Comparison of ENCODE assay signal across 19 mouse cellular contexts in genomic region chr9:40693026-40693425, GRCm38 (mm10). TPM values are rescaled to one million over a fixed set of nuclear protein-coding genes. Genes with fewer than 3 reads are reported as not detected.
DNase-seq lines count a peak whose midpoint lies in the region; ATAC-seq and TF ChIP-seq lines count a peak whose summit lies in the region.
"Had no signal": no experiment of that assay in that cellular context is flagged by ENCODE, and none has a peak within 500 bp of the region (broad histone marks: within the 10 kb centered on the region; RNA-seq: fewer than 3 reads in every experiment).

No protein-coding gene starts in this region.

- ATAC-seq in hindbrain, embryonic 11.5 days (ENCODE audit: low FRiP score) = no peak
- no peak for ATAC-seq in stomach, embryonic 15.5 days (ENCODE audit: insufficient read depth, low FRiP score, low read depth)
- ATAC-seq in stomach, postnatal 0 days (ENCODE audit: low FRiP score, low TSS enrichment) = no peak
- ATAC-seq in hindbrain, postnatal 0 days = no peak
- no peak for ATAC-seq in stomach, embryonic 16.5 days (ENCODE audit: insufficient read depth, low FRiP score)
- ATAC-seq: lung, postnatal 0 days had no signal

- H3K4me2 ChIP-seq in hindbrain, embryonic 11.5 days (replicated peaks; ENCODE audit: low read depth, low read length) = no peak overlapping the region
- no peak overlapping the region for H3K4me2 ChIP-seq in stomach, embryonic 15.5 days
- no peak overlapping the region for H3K4me2 ChIP-seq in stomach, postnatal 0 days (replicated peaks; ENCODE audit: low read depth)
- H3K4me2 ChIP-seq in hindbrain, postnatal 0 days (ENCODE audit: low read depth, low read length) = no peak overlapping the region
- H3K4me2 ChIP-seq in stomach, embryonic 16.5 days (ENCODE audit: low read depth, low read length) = no peak overlapping the region
- H3K4me2 ChIP-seq: limb, embryonic 12.5 days had no signal

- peaks cover 14% of the 10 kb centered on the region; the same call in 1 of the 2 replicates for H3K36me3 ChIP-seq in hindbrain, embryonic 10.5 days
- no peaks in the 10 kb centered on the region for H3K36me3 ChIP-seq in hindbrain, embryonic 11.5 days (ENCODE audit: control insufficient read depth, insufficient read depth, low read length)
- H3K36me3 ChIP-seq in stomach, embryonic 15.5 days = no peaks in the 10 kb centered on the region
- no peaks in the 10 kb centered on the region for H3K36me3 ChIP-seq in stomach, postnatal 0 days (ENCODE audit: control insufficient read depth, insufficient read depth, low read length)
- H3K36me3 ChIP-seq in hindbrain, postnatal 0 days (ENCODE audit: insufficient read depth, low read length) = no peaks in the 10 kb centered on the region
- no peaks in the 10 kb centered on the region for H3K36me3 ChIP-seq in stomach, embryonic 16.5 days (ENCODE audit: control insufficient read depth, insufficient read depth, low read length)

- DNase-seq in hindbrain, embryonic 10.5 days (ENCODE audit: low spot score) = no peak
- no peak for DNase-seq in hindbrain, embryonic 11.5 days (ENCODE audit: low spot score)
- DNase-seq in stomach, postnatal 0 days (ENCODE audit: low spot score) = no peak
- DNase-seq in hindbrain, postnatal 0 days (ENCODE audit: low spot score) = no peak
- no peak for DNase-seq in thymus, postnatal 14 days
- DNase-seq in testis, postnatal 14 days (ENCODE audit: low spot score) = no peak
- DNase-seq: thymus, adult 18-20 months had no signal

- H3K9me3 ChIP-seq in hindbrain, embryonic 10.5 days = no peaks in the 10 kb centered on the region
- H3K9me3 ChIP-seq in hindbrain, embryonic 11.5 days (ENCODE audit: control insufficient read depth, low read length) = no peaks in the 10 kb centered on the region
- no peaks in the 10 kb centered on the region for H3K9me3 ChIP-seq in stomach, embryonic 15.5 days
- H3K9me3 ChIP-seq in stomach, postnatal 0 days (ENCODE audit: control insufficient read depth, low read length) = no peaks in the 10 kb centered on the region
- H3K9me3 ChIP-seq in hindbrain, postnatal 0 days (ENCODE audit: low read length) = no peaks in the 10 kb centered on the region
- H3K9me3 ChIP-seq in stomach, embryonic 16.5 days (replicated peaks; ENCODE audit: control insufficient read depth, low read length) = no peaks in the 10 kb centered on the region
- H3K9me3 ChIP-seq: limb, embryonic 12.5 days had no signal

- H3K27me3 ChIP-seq in hindbrain, embryonic 10.5 days (ENCODE audit: insufficient read depth, poor library complexity, severe bottlenecking) = 0 out of 2 replicates have a peak, but pooled peaks cover 3% of the 10 kb centered on the region
- H3K27me3 ChIP-seq in hindbrain, embryonic 11.5 days (ENCODE audit: control insufficient read depth, insufficient read depth, low read length) = no peaks in the 10 kb centered on the region
- no peaks in the 10 kb centered on the region for H3K27me3 ChIP-seq in stomach, embryonic 15.5 days (replicated peaks)
- no peaks in the 10 kb centered on the region for H3K27me3 ChIP-seq in stomach, postnatal 0 days (ENCODE audit: control insufficient read depth, insufficient read depth, low read length)
- no peaks in the 10 kb centered on the region for H3K27me3 ChIP-seq in hindbrain, postnatal 0 days (ENCODE audit: insufficient read depth, low read length)
- H3K27me3 ChIP-seq in stomach, embryonic 16.5 days (ENCODE audit: control insufficient read depth, insufficient read depth, low read length) = peaks cover under 1% of the 10 kb centered on the region; the same call in 1 of the 2 replicates
- H3K27me3 ChIP-seq: limb, embryonic 12.5 days had no signal

- no peak for TF ChIP-seq EP300 in stomach, postnatal 0 days (optimal IDR thresholded peaks at IDR 0.05)

- H3K4me3 ChIP-seq in hindbrain, embryonic 10.5 days = no peak overlapping the region
- no peak overlapping the region for H3K4me3 ChIP-seq in hindbrain, embryonic 11.5 days (ENCODE audit: low read depth, low read length)
- no peak overlapping the region for H3K4me3 ChIP-seq in stomach, embryonic 15.5 days (replicated peaks)
- no peak overlapping the region for H3K4me3 ChIP-seq in stomach, postnatal 0 days (ENCODE audit: low read depth, low read length)
- H3K4me3 ChIP-seq in hindbrain, postnatal 0 days (ENCODE audit: low read length) = no peak overlapping the region
- no peak overlapping the region for H3K4me3 ChIP-seq in stomach, embryonic 16.5 days (replicated peaks; ENCODE audit: low read length)
- H3K4me3 ChIP-seq: limb, embryonic 12.5 days had no signal

- 21% methylated on average over 3 of the region's 3 CpGs for WGBS in hindbrain, embryonic 10.5 days
- 42% methylated on average over 3 of the region's 3 CpGs for WGBS in hindbrain, embryonic 11.5 days
- WGBS in stomach, embryonic 15.5 days = 42% methylated on average over 3 of the region's 3 CpGs
- 25% methylated on average over 3 of the region's 3 CpGs for WGBS in stomach, postnatal 0 days
- 21% methylated on average over 3 of the region's 3 CpGs for WGBS in hindbrain, postnatal 0 days
- WGBS in stomach, embryonic 16.5 days = 39% methylated on average over 3 of the region's 3 CpGs

- peaks cover 34% of the 10 kb centered on the region for H3K4me1 ChIP-seq in hindbrain, embryonic 10.5 days (replicated peaks)
- H3K4me1 ChIP-seq in hindbrain, embryonic 11.5 days (replicated peaks; ENCODE audit: control insufficient read depth, insufficient read depth, low read length) = 0 out of 2 replicates have a peak, but pooled peaks cover 2% of the 10 kb centered on the region
- peaks cover 6% of the 10 kb centered on the region; the same call in 1 of the 2 replicates for H3K4me1 ChIP-seq in stomach, embryonic 15.5 days
- no peaks in the 10 kb centered on the region for H3K4me1 ChIP-seq in stomach, postnatal 0 days (replicated peaks; ENCODE audit: control insufficient read depth, insufficient read depth)
- H3K4me1 ChIP-seq in hindbrain, postnatal 0 days (ENCODE audit: insufficient read depth, low read length) = 0 out of 2 replicates have a peak, but pooled peaks cover 14% of the 10 kb centered on the region
- H3K4me1 ChIP-seq in stomach, embryonic 16.5 days (ENCODE audit: control insufficient read depth, insufficient read depth, low read length) = peaks cover 16% of the 10 kb centered on the region

- no peak overlapping the region for H3K9ac ChIP-seq in hindbrain, embryonic 11.5 days (ENCODE audit: low read depth, low read length)
- no peak overlapping the region for H3K9ac ChIP-seq in stomach, embryonic 15.5 days
- no peak overlapping the region for H3K9ac ChIP-seq in stomach, postnatal 0 days (ENCODE audit: low read length)
- H3K9ac ChIP-seq in hindbrain, postnatal 0 days (replicated peaks; ENCODE audit: low read length) = no peak overlapping the region
- no peak overlapping the region for H3K9ac ChIP-seq in stomach, embryonic 16.5 days (ENCODE audit: low read length)
- H3K9ac ChIP-seq: limb, embryonic 12.5 days had no signal

- peak overlapping the region; percentile 69 for H3K27ac ChIP-seq in hindbrain, embryonic 10.5 days
- H3K27ac ChIP-seq in hindbrain, embryonic 11.5 days (ENCODE audit: low read depth, low read length) = no peak overlapping the region
- H3K27ac ChIP-seq in stomach, embryonic 15.5 days = 0 out of 2 replicates have a peak overlapping the region, but pooled peaks have one; percentile 13
- no peak overlapping the region for H3K27ac ChIP-seq in stomach, postnatal 0 days (replicated peaks)
- H3K27ac ChIP-seq in hindbrain, postnatal 0 days = peak overlapping the region; percentile 73
- H3K27ac ChIP-seq in stomach, embryonic 16.5 days (ENCODE audit: low read length) = peak overlapping the region; percentile 4; the same call in 1 of the 2 replicates

- TF ChIP-seq CTCF in stomach, postnatal 0 days (IDR thresholded peaks at IDR 0.05; ENCODE audit: low read depth) = no peak
- no peak for TF ChIP-seq CTCF in hindbrain, postnatal 0 days (IDR thresholded peaks at IDR 0.05; ENCODE audit: low read depth)

RNA-seq across cellular contexts. Expression of gene Clmp, which starts 7.3 kb away (rescaled TPM):
- polyA plus RNA-seq in hindbrain, embryonic 10.5 days (2016; fragmentation: Nextera tagmentation; extraction: Ambion mirVana) = 33.7 and 37.0 TPM in 2 replicates
- 44.1 and 45.6 TPM in 2 replicates for polyA plus RNA-seq in hindbrain, embryonic 11.5 days (2014; fragmentation: Nextera tagmentation; extraction: Ambion mirVana)
- 27.2 and 29.2 TPM in 2 replicates for polyA plus RNA-seq in stomach, embryonic 15.5 days (2015; fragmentation: Nextera tagmentation; extraction: Ambion mirVana)
- polyA plus RNA-seq in stomach, postnatal 0 days (2015; fragmentation: Nextera tagmentation; extraction: Ambion mirVana) = 17.7 and 17.8 TPM in 2 replicates
- 66.0 and 79.5 TPM in 2 replicates for total RNA-seq in hindbrain, postnatal 0 days (2014; rRNA removed)
- 42.3 and 43.3 TPM in 2 replicates for polyA plus RNA-seq in hindbrain, postnatal 0 days (2015; fragmentation: Nextera tagmentation; extraction: Ambion mirVana)
- polyA plus RNA-seq in stomach, embryonic 16.5 days (2015; fragmentation: Nextera tagmentation; extraction: Ambion mirVana) = 21.5 and 23.2 TPM in 2 replicates
- total RNA-seq: CH12.LX had no signal

RNA-seq across cellular contexts. Expression of gene Gm21915, which starts 22.6 kb away (rescaled TPM):
- polyA plus RNA-seq in hindbrain, embryonic 10.5 days (2016; fragmentation: Nextera tagmentation; extraction: Ambion mirVana) = not detected in 2 replicates
- polyA plus RNA-seq in hindbrain, embryonic 11.5 days (2014; fragmentation: Nextera tagmentation; extraction: Ambion mirVana) = not detected in 2 replicates
- polyA plus RNA-seq in stomach, embryonic 15.5 days (2015; fragmentation: Nextera tagmentation; extraction: Ambion mirVana) = not detected in 2 replicates
- polyA plus RNA-seq in stomach, postnatal 0 days (2015; fragmentation: Nextera tagmentation; extraction: Ambion mirVana) = not detected in 2 replicates
- not detected in 2 replicates for total RNA-seq in hindbrain, postnatal 0 days (2014; rRNA removed)
- polyA plus RNA-seq in hindbrain, postnatal 0 days (2015; fragmentation: Nextera tagmentation; extraction: Ambion mirVana) = not detected in 2 replicates
- polyA plus RNA-seq in stomach, embryonic 16.5 days (2015; fragmentation: Nextera tagmentation; extraction: Ambion mirVana) = not detected in 2 replicates
- total RNA-seq: adrenal gland, postnatal 36 days; CH12.LX; layer of hippocampus, postnatal 14 days; monocyte, adult 5-6 weeks had no signal
- polyA plus RNA-seq: cortical plate, adult 2 months; gonadal fat pad, adult 2 months; kidney, adult 2 months; limb, embryonic 12.5 days; lung, postnatal 0 days; small intestine, adult 2 months had no signal

Comparison
In these comparisons a context has a peak if more than half of its experiments do, and no peak if none do; other contexts are left out.
1. H3K27ac ChIP-seq: peak in hindbrain, embryonic 10.5 days (single experiment), stomach, embryonic 15.5 days (single experiment), hindbrain, postnatal 0 days (single experiment) and stomach, embryonic 16.5 days (single experiment); none in hindbrain, embryonic 11.5 days (single experiment) and stomach, postnatal 0 days (single experiment).